Mouse (Mus musculus) small intestine, adult 2 months (tissue): ENCODE data around the gene Meiob.

Experiments used
- CTCF ChIP-seq: fragments of 200-500 bp; IDR thresholded peaks from 2 replicates; pipeline ENCODE4 v1.5.1; 2012; ENCODE audit warnings: low read depth, mild to moderate bottlenecking, control low read depth, inconsistent platforms, low read length, moderate library complexity, mixed read lengths; ENCODE audit not compliant: insufficient replicate concordance, insufficient read length; ENCODE audit errors: extremely low read depth
- POLR2A ChIP-seq: fragments of 200-500 bp; IDR thresholded peaks from 2 replicates; pipeline ENCODE4 v1.6.1; 2012; ENCODE audit warnings: low read depth, mild to moderate bottlenecking, control low read depth, inconsistent platforms, low read length, moderate library complexity

- TF ChIP-seq CTCF (no peak), POLR2A (no peak)
Measured at GRCm38 (mm10) chr17:24766266-24766875, 37.7 kb upstream of the Meiob start.
